Mouse (Mus musculus): Measurements from ENCODE around the gene Ppm1h. TPM values are rescaled to one million over a fixed set of nuclear protein-coding genes. Genes with fewer than 3 reads are reported as not detected.

Ppm1h gene
- polyA plus RNA-seq, 1 experiment from 2014 or later, result 33.4 TPM

- peaks cover 20% of the 10 kb centered on the region for H3K4me1 ChIP-seq (replicated peaks)
- H3K9me3 ChIP-seq, result no peaks in the 10 kb centered on the region
- ATAC-seq (ENCODE audit: low read depth), result no peak
- no peak overlapping the region for H3K9ac ChIP-seq
- H3K27me3 ChIP-seq, result no peaks in the 10 kb centered on the region
- WGBS, result 88% methylated on average over 15 of the region's 15 CpGs
- no peak overlapping the region for H3K4me2 ChIP-seq
- H3K27ac ChIP-seq (replicated peaks), result no peak overlapping the region; the same call in 1 of the 2 replicates
- no peaks in the 10 kb centered on the region for H3K36me3 ChIP-seq
- H3K4me3 ChIP-seq, result no peak overlapping the region
Observed at GRCm38 (mm10) chr10:122857155-122857554, 178.6 kb downstream of the Ppm1h start.

- H3K9me3 ChIP-seq, result no peaks in the 10 kb centered on the region
- no peak overlapping the region for H3K4me3 ChIP-seq
- ATAC-seq (ENCODE audit: low read depth), result no peak
- no peak overlapping the region for H3K9ac ChIP-seq
- 91% methylated on average over 8 of the region's 8 CpGs for WGBS
- H3K27ac ChIP-seq (replicated peaks), result 0 out of 2 replicates have a peak overlapping the region, but pooled peaks have one; percentile 2
- H3K4me2 ChIP-seq, result no peak overlapping the region
- H3K36me3 ChIP-seq, result no peaks in the 10 kb centered on the region
- peaks cover 29% of the 10 kb centered on the region for H3K4me1 ChIP-seq (replicated peaks)
- H3K27me3 ChIP-seq, result no peaks in the 10 kb centered on the region
Observed at GRCm38 (mm10) chr10:122858904-122859641, 180.5 kb downstream of the Ppm1h start.

GRCm38 (mm10) chr10:122859642-122859997 is 181.1 kb downstream of the Ppm1h start:
- Histone ChIP-seq H3K4me2 (no peak overlapping the region), H3K4me3 (no peak overlapping the region), H3K9me3 (no peaks in the 10 kb centered on the region), H3K4me1 (replicated peaks) (peaks cover 29% of the 10 kb centered on the region), H3K27me3 (no peaks in the 10 kb centered on the region), H3K9ac (no peak overlapping the region), H3K36me3 (no peaks in the 10 kb centered on the region), H3K27ac (replicated peaks) (0 out of 2 replicates have a peak overlapping the region, but pooled peaks have one; percentile 2)
- 76% methylated on average over 8 of the region's 8 CpGs for WGBS
- ATAC-seq (ENCODE audit: low read depth), result no peak

GRCm38 (mm10) chr10:122860076-122860475 is 181.5 kb downstream of the Ppm1h start:
- Histone ChIP-seq H3K4me1 (replicated peaks) (peaks cover 28% of the 10 kb centered on the region), H3K36me3 (no peaks in the 10 kb centered on the region), H3K9ac (no peak overlapping the region), H3K4me2 (no peak overlapping the region), H3K9me3 (no peaks in the 10 kb centered on the region), H3K4me3 (no peak overlapping the region), H3K27ac (replicated peaks) (no peak overlapping the region), H3K27me3 (no peaks in the 10 kb centered on the region)
- 69% methylated on average over 6 of the region's 7 CpGs for WGBS
- no peak for ATAC-seq (ENCODE audit: low read depth)

- no peaks in the 10 kb centered on the region for H3K36me3 ChIP-seq
- no peak overlapping the region for H3K9ac ChIP-seq
- H3K27me3 ChIP-seq, result no peaks in the 10 kb centered on the region
- H3K9me3 ChIP-seq, result no peaks in the 10 kb centered on the region
- peaks cover 18% of the 10 kb centered on the region for H3K4me1 ChIP-seq (replicated peaks)
- H3K4me3 ChIP-seq, result no peak overlapping the region
- 0 out of 2 replicates have a peak, but pooled peaks have one; percentile 37 for ATAC-seq (ENCODE audit: low read depth)
- H3K4me2 ChIP-seq, result no peak overlapping the region
- 57% methylated on average over 18 of the region's 18 CpGs for WGBS
- peak overlapping the region; percentile 79 for H3K27ac ChIP-seq (replicated peaks)
Observed at GRCm38 (mm10) chr10:122861696-122862385, 183.3 kb downstream of the Ppm1h start.

- Histone ChIP-seq H3K4me3 (no peak overlapping the region), H3K27ac (replicated peaks) (peak overlapping the region; percentile 79), H3K9ac (peak overlapping the region; percentile 31; the same call in 1 of the 2 replicates), H3K4me1 (replicated peaks) (peaks cover 18% of the 10 kb centered on the region), H3K27me3 (no peaks in the 10 kb centered on the region), H3K36me3 (no peaks in the 10 kb centered on the region), H3K4me2 (no peak overlapping the region), H3K9me3 (no peaks in the 10 kb centered on the region)
- WGBS, result 49% methylated on average over 17 of the region's 17 CpGs
- peak; percentile 42; the same call in 1 of the 2 replicates for ATAC-seq (ENCODE audit: low read depth)
Observed at GRCm38 (mm10) chr10:122862386-122863023, 183.9 kb downstream of the Ppm1h start.

- ATAC-seq (ENCODE audit: low read depth), result no peak
- H3K4me1 ChIP-seq (replicated peaks), result 0 out of 2 replicates have a peak, but pooled peaks cover 4% of the 10 kb centered on the region
- no peak overlapping the region for H3K27ac ChIP-seq (replicated peaks)
- H3K9ac ChIP-seq, result no peak overlapping the region
- H3K27me3 ChIP-seq, result no peaks in the 10 kb centered on the region
- no peaks in the 10 kb centered on the region for H3K9me3 ChIP-seq
- 56% methylated on average over 8 of the region's 8 CpGs for WGBS
- no peak overlapping the region for H3K4me3 ChIP-seq
- no peaks in the 10 kb centered on the region for H3K36me3 ChIP-seq
- H3K4me2 ChIP-seq, result no peak overlapping the region
Observed at GRCm38 (mm10) chr10:122869865-122870503, 191.4 kb downstream of the Ppm1h start.

- Histone ChIP-seq H3K27ac (replicated peaks) (no peak overlapping the region), H3K9ac (no peak overlapping the region), H3K4me1 (replicated peaks) (0 out of 2 replicates have a peak, but pooled peaks cover 4% of the 10 kb centered on the region), H3K27me3 (no peaks in the 10 kb centered on the region), H3K36me3 (no peaks in the 10 kb centered on the region), H3K4me2 (no peak overlapping the region), H3K4me3 (no peak overlapping the region), H3K9me3 (no peaks in the 10 kb centered on the region)
- 82% methylated on average over 3 of the region's 3 CpGs for WGBS
- no peak for ATAC-seq (ENCODE audit: low read depth)
Observed at GRCm38 (mm10) chr10:122870848-122871494, 192.4 kb downstream of the Ppm1h start.

- H3K27ac ChIP-seq (replicated peaks), result no peak overlapping the region
- WGBS, result 59% methylated on average over 8 of the region's 8 CpGs
Observed at GRCm38 (mm10) chr10:122872720-122873119, 194.2 kb downstream of the Ppm1h start.

GRCm38 (mm10) chr10:122876964-122877363 is 198.4 kb downstream of the Ppm1h start:
- Histone ChIP-seq H3K36me3 (no peaks in the 10 kb centered on the region), H3K27ac (replicated peaks) (no peak overlapping the region), H3K9ac (no peak overlapping the region), H3K4me2 (no peak overlapping the region), H3K4me1 (replicated peaks) (peaks cover 24% of the 10 kb centered on the region), H3K27me3 (no peaks in the 10 kb centered on the region), H3K4me3 (no peak overlapping the region), H3K9me3 (no peaks in the 10 kb centered on the region)
- ATAC-seq (ENCODE audit: low read depth), result no peak
- WGBS, result 92% methylated on average over 4 of the region's 4 CpGs

More at GRCm38 (mm10) chr10:122872720-122873119, 194.2 kb downstream of the Ppm1h start:
- H3K9me3 ChIP-seq, result no peaks in the 10 kb centered on the region
- H3K4me3 ChIP-seq, result no peak overlapping the region
- H3K36me3 ChIP-seq, result no peaks in the 10 kb centered on the region
- H3K27me3 ChIP-seq, result no peaks in the 10 kb centered on the region
- ATAC-seq (ENCODE audit: low read depth), result no peak
- H3K4me2 ChIP-seq, result no peak overlapping the region
- no peak overlapping the region for H3K9ac ChIP-seq
- 0 out of 2 replicates have a peak, but pooled peaks cover 4% of the 10 kb centered on the region for H3K4me1 ChIP-seq (replicated peaks)

GRCm38 (mm10) chr10:122877436-122877835 is 198.9 kb downstream of the Ppm1h start:
- H3K4me1 ChIP-seq (replicated peaks), result peaks cover 27% of the 10 kb centered on the region
- H3K4me3 ChIP-seq, result no peak overlapping the region
- H3K4me2 ChIP-seq, result no peak overlapping the region
- no peaks in the 10 kb centered on the region for H3K9me3 ChIP-seq
- H3K27me3 ChIP-seq, result no peaks in the 10 kb centered on the region
- 86% methylated on average over 2 of the region's 2 CpGs for WGBS
- no peak overlapping the region for H3K9ac ChIP-seq
- H3K27ac ChIP-seq (replicated peaks), result no peak overlapping the region
- no peak for ATAC-seq (ENCODE audit: low read depth)
- no peaks in the 10 kb centered on the region for H3K36me3 ChIP-seq

Data from neural tube, embryonic 13.5 days (tissue).